Mouse (Mus musculus): Measurements from ENCODE around the gene Tmco4. TPM values are rescaled to one million over a fixed set of nuclear protein-coding genes. Genes with fewer than 3 reads are reported as not detected.

The Tmco4 gene
- total and polyA plus RNA-seq, 3 experiments, result 8.4 to 11.7 (median 9.2) TPM

- Histone ChIP-seq H3K27me3 (ENCODE audit: control insufficient read depth, insufficient read depth, low read length) (no peaks in the 10 kb centered on the region; the same call in 1 of the 2 replicates), H3K4me1 (ENCODE audit: control insufficient read depth, insufficient read depth, low read length) (no peaks in the 10 kb centered on the region), H3K79me2 (replicated peaks; ENCODE audit: control insufficient read depth, insufficient read depth, low read length) (no peaks in the 10 kb centered on the region), H3K36me3 (ENCODE audit: control insufficient read depth, insufficient read depth, low read length) (no peaks in the 10 kb centered on the region), H3K4me3 (no peak overlapping the region), H3K9ac (ENCODE audit: low read depth, low read length) (no peak overlapping the region), H3K27ac (no peak overlapping the region)
- intact Hi-C loops (cut with DNase I), result no loop called here
- TF ChIP-seq CTCF (IDR thresholded peaks at IDR 0.05) (no peak), POLR2A (IDR thresholded peaks at IDR 0.05; ENCODE audit: insufficient read depth, low read depth, low read length) (no peak), EP300 (IDR thresholded peaks at IDR 0.05; ENCODE audit: insufficient read depth, low read depth, low read length) (no peak)
- no peak for DNase-seq
- WGBS, result 80% methylated on average over 15 of the region's 15 CpGs
Measured at GRCm38 (mm10) chr4:138959120-138959519, 13.6 kb upstream of the Tmco4 start.

- TF ChIP-seq CTCF (IDR thresholded peaks at IDR 0.05) (no peak), EP300 (IDR thresholded peaks at IDR 0.05; ENCODE audit: insufficient read depth, low read depth, low read length) (no peak), POLR2A (IDR thresholded peaks at IDR 0.05; ENCODE audit: insufficient read depth, low read depth, low read length) (no peak)
- H3K4me3 ChIP-seq, result no peak overlapping the region
- intact Hi-C loops (cut with DNase I), result no loop called here
Measured at GRCm38 (mm10) chr4:138959926-138960325, 12.8 kb upstream of the Tmco4 start.

DNA sequence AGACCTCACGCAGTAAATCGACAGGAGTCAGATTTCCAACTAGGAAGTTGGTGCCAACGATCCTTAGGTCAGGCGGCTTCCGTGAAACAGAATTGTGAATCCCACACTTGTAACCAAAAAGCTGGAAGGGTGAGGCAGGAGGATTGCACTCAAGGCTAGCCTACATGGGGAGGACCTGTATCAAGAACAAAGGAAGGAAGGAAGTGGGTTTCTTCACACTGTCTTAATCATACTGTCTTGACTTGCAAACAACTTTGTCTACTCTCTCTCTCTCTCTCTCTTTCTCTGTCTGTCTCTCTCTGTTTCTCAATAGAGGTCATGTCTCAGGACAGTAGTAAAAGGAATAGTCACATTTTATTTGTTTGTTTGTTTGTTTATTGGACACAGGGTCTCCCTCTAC, 10.0 kb upstream of the Tmco4 start:
- H3K27me3 ChIP-seq (ENCODE audit: control insufficient read depth, insufficient read depth, low read length), result no peaks in the 10 kb centered on the region; the same call in 1 of the 2 replicates
- WGBS, result 73% methylated on average over 5 of the region's 5 CpGs
- no peaks in the 10 kb centered on the region for H3K36me3 ChIP-seq (ENCODE audit: control insufficient read depth, insufficient read depth, low read length)
- TF ChIP-seq POLR2A (IDR thresholded peaks at IDR 0.05; ENCODE audit: insufficient read depth, low read depth, low read length) (no peak), CTCF (IDR thresholded peaks at IDR 0.05) (no peak), EP300 (IDR thresholded peaks at IDR 0.05; ENCODE audit: insufficient read depth, low read depth, low read length) (no peak)
- H3K27ac ChIP-seq, result no peak overlapping the region
- H3K79me2 ChIP-seq (replicated peaks; ENCODE audit: control insufficient read depth, insufficient read depth, low read length), result no peaks in the 10 kb centered on the region
- intact Hi-C loops (cut with DNase I), result no loop called here
- no peak for DNase-seq
- no peak overlapping the region for H3K4me3 ChIP-seq
- no peak overlapping the region for H3K9ac ChIP-seq (ENCODE audit: low read depth, low read length)
- no peaks in the 10 kb centered on the region for H3K4me1 ChIP-seq (ENCODE audit: control insufficient read depth, insufficient read depth, low read length)

More at GRCm38 (mm10) chr4:138959926-138960325, 12.8 kb upstream of the Tmco4 start:
- no peak overlapping the region for H3K27ac ChIP-seq
- 67% methylated on average over 7 of the region's 7 CpGs for whole genome bisulfite sequencing
- no peaks in the 10 kb centered on the region; the same call in 1 of the 2 replicates for H3K27me3 ChIP-seq (ENCODE audit: control insufficient read depth, insufficient read depth, low read length)
- H3K4me1 ChIP-seq (ENCODE audit: control insufficient read depth, insufficient read depth, low read length), result no peaks in the 10 kb centered on the region
- DNase-seq, result no peak
- H3K9ac ChIP-seq (ENCODE audit: low read depth, low read length), result no peak overlapping the region
- no peaks in the 10 kb centered on the region for H3K79me2 ChIP-seq (replicated peaks; ENCODE audit: control insufficient read depth, insufficient read depth, low read length)
- no peaks in the 10 kb centered on the region for H3K36me3 ChIP-seq (ENCODE audit: control insufficient read depth, insufficient read depth, low read length)

GRCm38 (mm10) chr4:138965871-138966270, 6.8 kb upstream of the Tmco4 start:
- intact Hi-C loops (cut with DNase I), result no loop called here
- Histone ChIP-seq H3K36me3 (ENCODE audit: control insufficient read depth, insufficient read depth, low read length) (no peaks in the 10 kb centered on the region), H3K9ac (ENCODE audit: low read depth, low read length) (no peak overlapping the region), H3K4me1 (ENCODE audit: control insufficient read depth, insufficient read depth, low read length) (no peaks in the 10 kb centered on the region), H3K79me2 (replicated peaks; ENCODE audit: control insufficient read depth, insufficient read depth, low read length) (no peaks in the 10 kb centered on the region), H3K4me3 (no peak overlapping the region), H3K27me3 (ENCODE audit: control insufficient read depth, insufficient read depth, low read length) (no peaks in the 10 kb centered on the region), H3K27ac (no peak overlapping the region)
- 65% methylated on average over 5 of the region's 5 CpGs for whole genome bisulfite sequencing
- DNase-seq, result no peak
- TF ChIP-seq CTCF (IDR thresholded peaks at IDR 0.05), result no peak
- no peak for TF ChIP-seq EP300 (IDR thresholded peaks at IDR 0.05; ENCODE audit: insufficient read depth, low read depth, low read length)
- TF ChIP-seq POLR2A (IDR thresholded peaks at IDR 0.05; ENCODE audit: insufficient read depth, low read depth, low read length), result no peak

GRCm38 (mm10) chr4:138966866-138967265, 5.8 kb upstream of the Tmco4 start, which contains the start of gene Rnf186:
Gene Rnf186, plus strand, starts transcription at chr4:138967112.
- intact Hi-C loops (cut with DNase I), result no loop called here
- no peak for DNase-seq
- Histone ChIP-seq H3K27ac (no peak within 1 kb of the TSS), H3K79me2 (replicated peaks; ENCODE audit: control insufficient read depth, insufficient read depth, low read length) (no peaks in the 10 kb centered on the region), H3K36me3 (ENCODE audit: control insufficient read depth, insufficient read depth, low read length) (no peaks in the 10 kb centered on the region), H3K27me3 (ENCODE audit: control insufficient read depth, insufficient read depth, low read length) (no peaks in the 10 kb centered on the region), H3K4me1 (ENCODE audit: control insufficient read depth, insufficient read depth, low read length) (no peaks in the 10 kb centered on the region), H3K9ac (ENCODE audit: low read depth, low read length) (no peak within 1 kb of the TSS), H3K4me3 (no peak within 1 kb of the TSS)
- WGBS, result 86% methylated on average over 13 of the region's 13 CpGs
- no peak for TF ChIP-seq POLR2A (IDR thresholded peaks at IDR 0.05; ENCODE audit: insufficient read depth, low read depth, low read length)
- no peak for TF ChIP-seq EP300 (IDR thresholded peaks at IDR 0.05; ENCODE audit: insufficient read depth, low read depth, low read length)
- no peak for TF ChIP-seq CTCF (IDR thresholded peaks at IDR 0.05)

- no peak overlapping the region for H3K9ac ChIP-seq (ENCODE audit: low read depth, low read length)
- TF ChIP-seq POLR2A (IDR thresholded peaks at IDR 0.05; ENCODE audit: insufficient read depth, low read depth, low read length) (no peak), CTCF (IDR thresholded peaks at IDR 0.05) (no peak), EP300 (IDR thresholded peaks at IDR 0.05; ENCODE audit: insufficient read depth, low read depth, low read length) (no peak)
- H3K4me1 ChIP-seq (ENCODE audit: control insufficient read depth, insufficient read depth, low read length), result no peaks in the 10 kb centered on the region; the same call in 1 of the 2 replicates
- DNase-seq, result no peak
- no peak overlapping the region for H3K4me3 ChIP-seq
- no peaks in the 10 kb centered on the region for H3K36me3 ChIP-seq (ENCODE audit: control insufficient read depth, insufficient read depth, low read length)
- 83% methylated on average over 15 of the region's 15 CpGs for WGBS
- no peaks in the 10 kb centered on the region for H3K79me2 ChIP-seq (replicated peaks; ENCODE audit: control insufficient read depth, insufficient read depth, low read length)
- H3K27me3 ChIP-seq (ENCODE audit: control insufficient read depth, insufficient read depth, low read length), result no peaks in the 10 kb centered on the region
- H3K27ac ChIP-seq, result no peak overlapping the region
- intact Hi-C loops (cut with DNase I), result no loop called here
Measured at GRCm38 (mm10) chr4:138967485-138967884, 5.2 kb upstream of the Tmco4 start.
